Mouse (Mus musculus) frontal cortex, postnatal 14 days (tissue): ENCODE results near the gene Reln.

Experiments
- DNase-seq, 2 experiments: peaks; one replicate each; pipeline ENCODE4 v3.0.0; 2022; ENCODE audit warnings: low spot score in 2 of 2

The Reln gene

DNA sequence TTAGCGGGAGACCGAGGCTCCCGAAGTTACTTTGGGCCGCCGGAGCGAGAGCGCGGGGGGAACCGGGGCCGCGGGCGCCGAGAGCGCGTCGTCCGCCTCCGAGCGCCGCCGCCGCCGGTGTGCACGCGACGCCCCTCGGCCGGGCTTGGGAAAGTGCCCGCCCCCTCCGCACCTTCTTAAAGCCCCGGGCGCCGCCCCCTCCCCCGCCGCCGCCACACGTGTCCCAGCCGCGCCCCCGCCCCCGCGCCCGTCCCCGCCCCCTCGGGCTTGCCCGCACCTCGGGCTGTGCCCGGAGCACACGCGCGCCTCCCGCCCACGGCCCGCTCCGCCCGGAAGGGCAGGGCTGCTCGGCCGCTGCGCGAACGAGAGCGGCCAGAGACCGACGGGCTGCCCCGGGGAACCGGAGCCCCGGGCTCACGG lies at the start of gene Reln:
Gene Reln (minus strand): TSS at position 147 of the 420 bp plus-strand sequence.
- no peak for DNase-seq

DNA sequence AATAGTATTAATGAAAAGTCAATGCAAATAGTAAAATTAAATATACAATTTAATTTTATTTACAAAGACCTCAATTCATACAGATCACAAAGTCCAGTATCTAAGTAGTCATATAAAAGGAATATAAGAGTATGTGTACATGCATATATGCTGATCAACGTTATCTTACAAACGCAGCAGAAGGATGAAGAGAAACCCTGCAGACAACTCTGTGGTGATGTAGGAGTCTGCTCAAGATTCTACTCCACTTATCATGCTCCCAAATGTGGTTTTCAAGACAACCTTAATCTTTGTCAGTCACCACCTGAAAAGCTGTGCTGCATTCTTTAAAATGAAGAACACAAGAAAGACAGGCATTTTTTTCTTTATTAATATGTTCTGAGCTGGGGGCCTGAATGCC lies 44.0 kb upstream of the Reln start:
- DNase-seq = no peak

DNA sequence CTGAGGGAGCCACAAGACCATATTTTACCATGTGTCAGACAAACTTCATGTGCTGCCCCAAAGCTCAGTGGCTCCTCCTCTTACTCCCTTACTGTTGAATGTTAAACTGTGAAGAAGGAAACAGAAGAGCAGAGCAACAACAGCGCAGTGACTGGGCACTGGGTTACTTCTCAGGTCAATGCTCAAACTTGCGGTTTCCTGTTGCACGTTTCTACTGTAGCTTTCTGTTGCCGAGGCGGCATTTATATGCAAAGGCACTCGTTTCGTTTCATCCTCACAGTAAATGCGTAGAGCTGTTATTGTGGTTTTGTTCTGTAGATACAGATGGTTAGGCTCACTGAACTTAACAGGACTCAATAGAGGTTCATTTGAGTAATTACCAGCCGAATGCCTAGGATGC lies 16.0 kb upstream of the Reln start:
- no peak for DNase-seq

DNA sequence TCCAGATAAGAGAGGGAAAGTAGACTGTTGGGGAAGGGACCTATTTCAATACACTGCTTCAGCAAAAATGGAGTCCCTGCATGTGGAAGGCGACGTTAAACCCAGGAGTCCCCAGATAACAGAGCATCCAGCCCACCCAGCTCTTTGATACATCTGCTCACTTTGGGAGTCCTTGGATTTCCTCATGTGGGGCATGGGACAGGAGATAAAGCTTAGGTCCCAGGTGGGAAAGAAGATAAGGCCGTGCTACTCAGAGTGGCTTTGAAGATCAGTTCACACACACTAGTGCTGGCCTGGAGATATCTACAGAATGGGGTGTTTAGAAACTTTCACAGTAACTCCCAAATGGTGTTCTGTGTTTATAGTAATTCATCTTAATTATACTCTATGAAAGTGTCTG lies 3.9 kb upstream of the Reln start:
- DNase-seq = no peak

DNA sequence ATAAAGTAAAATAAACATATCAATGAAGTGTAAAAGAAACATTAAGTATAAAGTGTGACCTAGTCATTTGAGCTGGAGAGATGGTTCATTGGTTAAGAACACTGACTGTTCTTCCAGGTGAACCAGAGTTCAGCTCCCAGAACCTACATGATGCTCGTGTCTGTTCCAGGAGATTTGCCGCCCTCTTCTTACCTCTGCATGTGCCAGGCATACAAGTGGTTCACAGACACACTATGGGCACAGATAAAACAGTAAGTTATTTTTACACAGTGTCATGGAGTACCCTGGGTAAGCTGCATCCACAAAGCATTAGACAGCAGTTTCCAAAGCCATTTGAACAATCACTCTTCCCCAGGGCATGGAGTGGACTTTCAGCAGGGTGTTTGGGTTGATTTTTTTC lies 3.2 kb upstream of the Reln start:
- DNase-seq = no peak

DNA sequence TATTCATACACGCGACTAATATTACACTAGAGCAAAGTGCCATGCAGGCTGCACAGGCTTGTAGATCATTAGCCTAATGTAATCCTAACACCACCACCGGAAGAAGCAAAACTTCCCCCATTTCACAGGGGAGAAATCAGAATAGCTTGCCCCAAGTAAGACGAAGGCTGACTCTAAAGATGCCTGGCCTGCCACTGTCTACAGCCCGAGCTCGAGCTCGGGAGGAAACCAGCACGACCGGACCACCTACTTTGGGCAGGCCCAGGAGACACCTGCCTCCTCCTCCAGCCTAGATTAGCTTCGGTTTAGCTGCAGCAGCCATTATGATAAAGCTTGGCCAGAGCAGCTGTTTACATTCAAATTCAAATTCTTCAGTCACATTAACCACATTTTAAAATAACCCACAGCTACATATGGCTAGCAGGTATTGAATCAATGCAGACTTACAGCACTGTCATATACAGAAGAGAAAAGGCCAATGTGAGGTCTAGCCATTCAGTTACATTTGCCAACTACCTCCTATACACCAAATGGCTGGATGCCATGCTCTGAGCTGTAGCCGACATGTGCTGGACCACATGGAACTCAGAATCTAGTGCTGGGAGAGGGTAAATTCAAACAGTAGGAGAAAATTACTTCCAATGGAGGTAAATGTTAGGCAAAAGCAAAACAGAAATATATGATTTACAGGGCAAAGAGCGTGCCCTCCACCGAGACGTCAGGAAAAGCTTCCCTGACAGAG lies 1.6 kb upstream of the Reln start:
- no peak for DNase-seq

DNA sequence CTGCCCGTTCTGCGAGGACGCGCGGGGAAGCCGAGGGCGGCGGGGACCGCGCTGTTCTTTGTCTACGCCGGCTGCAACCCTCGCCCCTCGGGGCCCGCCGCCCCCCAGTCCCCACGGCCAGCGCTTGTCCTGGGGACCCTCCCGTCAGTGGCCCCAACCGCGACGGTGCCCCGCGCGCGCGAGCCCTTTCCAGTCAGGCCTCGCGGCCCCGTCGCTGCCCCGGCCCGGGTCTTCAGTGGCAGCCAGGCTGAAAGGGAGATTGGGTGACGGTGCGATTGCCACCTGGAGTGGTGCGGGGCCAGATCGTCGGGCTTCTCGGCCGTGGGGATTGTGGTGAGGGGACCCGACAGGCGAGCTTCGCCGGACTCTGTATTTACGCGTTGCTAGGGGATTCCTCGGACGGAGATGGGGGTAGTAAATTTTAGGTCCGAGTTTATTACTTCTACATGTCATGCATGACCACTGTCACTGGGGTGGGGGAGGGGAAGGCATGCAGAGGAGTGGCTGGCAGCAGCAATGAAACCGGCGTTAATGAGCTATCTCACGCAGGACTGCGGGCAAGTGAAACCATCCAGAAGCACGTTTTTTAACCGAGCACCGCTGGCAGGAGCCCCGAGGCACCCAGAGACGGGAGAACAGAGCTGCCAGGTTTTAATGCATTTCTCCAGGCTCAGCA lies 612 bp upstream of the Reln start:
- DNase-seq = no peak

DNA sequence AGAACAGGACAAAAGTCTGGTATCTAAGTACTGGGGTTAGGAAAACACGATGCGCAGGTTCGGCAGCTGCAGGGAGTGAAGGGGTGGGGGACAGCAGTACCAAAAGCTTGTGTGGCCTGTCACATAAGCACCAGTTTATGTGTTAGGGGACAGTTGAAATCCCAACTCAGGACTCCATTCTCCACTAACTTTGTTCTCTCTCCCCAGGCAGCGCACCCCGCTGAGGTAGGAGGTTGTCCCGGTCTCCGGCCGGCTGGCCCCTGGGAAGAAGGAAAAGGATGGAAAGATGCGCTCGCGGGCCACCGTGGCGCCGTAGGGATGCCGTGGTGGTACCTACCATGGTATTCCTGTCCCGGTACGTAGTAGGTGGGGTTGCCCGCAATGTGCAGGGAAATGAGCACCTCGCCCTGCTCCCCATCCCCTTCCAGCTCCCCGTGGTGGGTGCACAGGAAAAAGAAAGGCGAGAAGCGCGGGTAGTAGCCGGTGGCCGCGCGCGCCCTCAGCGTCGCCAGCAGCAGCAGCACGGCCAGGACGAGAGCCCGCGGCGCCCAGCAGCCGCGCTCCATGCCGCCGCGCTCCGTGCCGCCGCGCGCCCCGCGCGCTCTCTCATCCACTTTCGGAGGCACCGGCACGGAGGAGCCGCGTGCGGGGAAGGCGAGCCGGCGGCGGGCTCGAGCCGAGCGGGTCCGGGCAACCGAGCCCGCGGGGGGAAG lies 503 bp downstream of the Reln start:
- no peak for DNase-seq

DNA sequence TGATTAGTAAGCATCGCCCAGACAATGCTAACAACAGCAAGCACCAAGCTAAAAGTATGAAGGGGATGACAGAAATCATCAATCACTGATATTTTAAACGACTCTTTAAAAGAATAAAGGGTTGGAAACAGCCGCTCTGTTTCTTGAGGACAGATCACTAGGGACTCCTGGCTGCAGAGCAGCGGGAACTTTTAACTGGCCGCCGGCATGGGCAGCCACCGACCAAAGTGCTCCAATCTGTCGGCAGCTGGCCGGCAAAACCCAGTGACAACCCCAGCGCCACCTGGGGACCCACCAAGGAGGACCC lies 1.0 kb downstream of the Reln start:
- DNase-seq = no peak

DNA sequence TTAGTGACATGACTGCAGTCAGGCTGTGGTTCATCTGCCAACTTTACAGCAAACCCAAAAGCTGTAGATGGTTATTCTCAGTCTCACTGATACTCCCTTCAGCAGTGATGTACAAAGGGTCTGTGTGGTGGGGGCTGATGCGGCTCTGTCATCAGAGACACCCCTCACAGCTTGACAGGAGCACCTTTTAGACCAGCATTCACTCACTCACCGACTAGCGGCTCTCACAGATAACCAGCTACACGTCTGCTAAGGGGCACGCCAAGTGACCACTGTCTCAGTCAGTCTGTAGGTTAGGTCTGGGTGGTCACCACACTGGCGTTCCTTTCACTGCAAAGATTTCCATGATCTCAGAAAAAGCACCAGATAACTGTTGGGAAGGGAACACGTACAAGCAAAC lies 2.0 kb downstream of the Reln start:
- DNase-seq = no peak

DNA sequence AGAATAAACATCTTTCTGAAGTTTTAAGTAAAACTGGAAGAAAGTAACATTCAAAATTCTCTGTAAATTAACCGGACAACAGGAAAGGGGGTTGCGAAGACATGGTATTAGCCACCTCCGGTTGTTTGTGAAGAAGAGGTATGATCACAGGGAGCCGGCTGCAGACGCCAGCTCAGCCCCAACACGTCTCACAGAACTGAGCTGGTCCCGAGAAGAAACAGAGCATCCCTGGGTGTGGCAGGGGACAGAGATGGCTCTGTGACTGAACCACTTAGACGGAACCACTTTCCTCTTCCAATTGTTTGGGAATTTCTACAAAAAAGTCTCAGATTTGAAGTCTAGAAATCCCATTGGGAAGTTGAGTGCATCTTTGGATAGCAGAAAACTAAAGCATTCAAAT lies 3.5 kb downstream of the Reln start:
- DNase-seq = no peak

DNA sequence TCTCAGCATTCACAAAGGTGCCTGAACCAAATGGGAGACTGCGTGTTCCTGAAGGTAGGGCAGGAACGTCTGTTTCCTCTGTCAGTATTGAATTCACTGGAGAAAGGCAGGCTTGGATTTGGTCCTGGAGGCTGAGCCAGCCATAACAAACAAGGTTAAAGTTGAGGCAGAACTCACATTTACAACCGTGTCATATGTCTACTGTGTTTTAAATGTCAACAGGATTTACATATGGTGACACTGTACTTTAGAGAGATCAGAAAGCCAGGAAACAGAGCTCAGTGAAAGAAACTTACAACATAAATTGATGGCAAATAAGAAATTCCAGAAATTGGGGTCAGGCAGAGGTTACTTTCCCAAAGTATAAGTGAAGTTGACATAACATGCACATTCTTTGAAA lies 9.1 kb downstream of the Reln start:
- no peak for DNase-seq

DNA sequence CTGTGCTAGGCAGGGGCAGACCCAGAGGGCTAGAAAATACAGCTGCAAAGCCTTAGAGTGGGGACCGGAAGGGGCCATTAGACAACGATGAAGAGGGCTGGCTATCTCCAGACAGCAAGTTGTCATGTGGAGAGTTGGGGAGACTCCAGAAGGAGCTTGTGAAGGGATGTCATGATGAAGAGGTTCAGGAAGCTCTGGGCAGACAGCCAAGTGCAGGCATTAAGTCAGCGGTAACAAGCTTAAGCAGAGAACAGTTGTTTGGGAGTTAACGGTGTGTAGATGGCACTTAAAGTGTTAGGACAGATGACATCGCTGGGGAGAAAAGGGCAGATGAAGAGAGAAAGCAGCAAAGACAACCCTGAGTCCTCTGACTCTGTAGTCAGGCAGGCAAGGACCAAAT lies 13.7 kb downstream of the Reln start:
- no peak for DNase-seq

DNA sequence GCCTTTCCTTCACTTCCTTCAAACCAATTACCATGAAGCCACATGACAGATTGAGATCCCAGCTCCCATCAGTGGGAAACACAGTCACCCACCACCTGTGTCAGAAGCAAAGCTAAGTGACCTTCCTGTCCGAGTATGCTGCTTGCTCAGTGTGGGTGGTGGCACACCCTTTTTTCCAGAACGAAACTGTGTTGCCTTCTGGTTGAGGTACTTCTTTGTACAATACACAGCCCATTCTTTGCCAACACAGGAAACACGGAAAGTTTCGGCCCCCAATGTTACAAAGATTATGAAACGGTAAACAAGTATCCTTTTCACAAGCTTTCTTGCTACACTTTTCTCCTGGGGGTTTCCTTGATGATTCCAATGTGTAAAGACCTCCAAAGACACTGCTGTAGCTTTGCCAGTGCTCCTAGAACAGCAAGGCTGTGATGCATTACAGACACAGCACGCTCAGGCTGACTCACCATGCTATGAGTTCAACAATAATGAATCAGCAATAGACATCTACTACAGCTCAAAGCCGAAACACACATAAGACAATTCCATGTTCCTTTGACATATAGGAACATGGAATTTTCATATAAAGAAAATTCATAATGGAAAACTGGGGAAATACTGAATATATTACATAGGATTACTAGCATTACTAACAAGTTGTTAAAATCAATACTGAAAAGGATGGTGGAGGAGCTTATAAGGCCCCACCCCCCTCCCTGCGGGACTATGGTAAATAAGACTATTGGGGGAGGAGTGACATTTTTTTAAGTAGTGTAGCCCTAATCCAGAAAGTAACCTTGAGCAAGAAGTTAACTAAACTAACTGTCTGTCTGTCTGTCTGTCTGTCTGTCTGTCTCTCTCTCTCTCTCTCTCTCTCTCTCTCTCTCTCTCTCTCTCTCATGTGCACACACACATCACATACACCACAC lies 15.8 kb downstream of the Reln start:
- DNase-seq = no peak

DNA sequence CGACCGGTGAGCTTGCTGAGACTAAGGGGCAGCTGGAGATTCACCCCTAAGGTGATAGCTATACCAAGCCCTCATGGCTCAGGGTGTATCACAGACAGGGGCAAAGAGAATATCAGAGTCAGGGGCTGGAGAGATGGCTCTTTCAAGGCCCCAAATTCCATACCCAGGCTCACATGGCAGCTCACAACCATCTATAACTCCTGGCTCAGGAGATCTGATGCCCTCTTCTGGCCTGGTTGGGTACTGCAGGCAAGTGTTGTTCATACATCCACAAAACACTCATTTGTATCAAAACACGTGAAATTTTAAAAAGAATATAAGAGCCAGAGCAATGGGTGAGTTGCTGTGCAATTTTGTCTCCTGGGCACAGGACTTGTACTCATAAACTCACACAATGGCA lies 17.3 kb downstream of the Reln start:
- DNase-seq = no peak

DNA sequence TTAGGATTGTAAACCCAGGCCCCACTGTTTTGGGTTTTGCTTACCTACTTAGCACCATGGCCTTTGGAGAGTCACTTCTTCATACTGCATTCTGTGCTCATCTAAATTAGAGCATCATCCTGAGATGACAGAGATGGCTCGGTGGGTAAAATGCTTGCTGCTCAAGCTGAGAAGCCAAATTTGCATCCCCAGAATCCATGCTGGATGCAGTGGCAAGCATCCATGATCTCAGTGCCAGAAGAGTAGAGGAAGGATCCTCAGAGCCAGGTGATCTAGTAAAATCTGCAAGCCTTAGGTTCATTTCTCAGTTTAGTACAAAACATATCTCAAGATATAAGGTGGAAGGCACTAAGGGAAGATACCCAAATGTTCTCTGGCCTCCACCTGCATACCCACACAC lies 20.7 kb downstream of the Reln start:
- no peak for DNase-seq

DNA sequence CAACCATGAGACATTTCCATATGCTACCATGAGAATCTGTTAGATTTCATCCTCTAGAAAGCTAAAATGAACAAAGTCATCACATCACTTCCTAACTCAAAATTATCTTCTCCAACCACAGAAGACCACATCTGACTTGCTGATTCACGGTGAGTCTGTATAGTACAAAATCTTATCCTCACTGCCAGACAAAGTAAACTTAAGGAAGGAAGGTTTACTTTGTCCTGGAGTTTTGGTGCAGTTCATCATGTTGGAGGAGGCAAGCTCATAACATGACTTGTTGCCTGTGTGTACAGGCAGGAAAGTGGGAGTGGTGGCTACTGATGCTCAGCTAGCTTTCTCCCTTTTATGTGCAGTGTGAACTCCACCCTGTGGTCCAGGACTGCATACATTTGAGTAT lies 26.7 kb downstream of the Reln start:
- DNase-seq = no peak

DNA sequence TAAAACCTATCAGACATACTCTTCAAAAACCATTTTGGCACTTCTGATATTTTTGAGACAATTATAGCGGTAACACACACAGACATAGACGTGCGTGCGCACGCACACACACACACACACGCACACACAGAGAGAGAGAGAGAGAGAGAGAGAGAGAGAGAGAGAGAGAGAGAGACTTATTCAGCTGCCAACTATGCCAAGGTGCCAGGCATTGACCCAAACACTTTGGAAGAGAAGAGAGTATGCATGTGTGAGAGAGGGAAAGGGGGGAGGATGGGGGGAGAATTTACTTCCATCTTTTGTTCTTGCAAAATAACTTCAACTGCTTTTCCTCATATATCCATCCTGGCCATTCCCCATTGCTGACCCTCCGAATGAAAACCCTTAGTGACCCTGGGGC lies 28.0 kb downstream of the Reln start:
- no peak for DNase-seq

DNA sequence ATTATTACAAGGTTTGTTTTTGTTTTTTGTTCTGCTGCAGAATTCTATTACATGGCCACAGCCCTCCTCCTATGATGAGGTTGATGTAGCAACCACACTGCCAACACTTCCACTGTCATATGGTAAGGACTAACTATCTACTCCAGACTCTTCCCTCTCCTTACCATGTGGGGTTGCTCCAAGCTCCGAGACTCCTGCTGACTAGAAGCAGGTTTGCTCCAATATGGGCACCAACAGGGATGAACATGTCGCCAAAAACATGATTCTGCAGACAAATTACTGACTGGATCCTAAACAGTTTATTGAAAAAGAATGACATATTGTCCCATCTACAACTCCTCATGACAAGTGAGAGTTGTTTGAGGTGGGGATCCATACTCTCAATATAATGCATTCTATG lies 28.5 kb downstream of the Reln start:
- no peak for DNase-seq

DNA sequence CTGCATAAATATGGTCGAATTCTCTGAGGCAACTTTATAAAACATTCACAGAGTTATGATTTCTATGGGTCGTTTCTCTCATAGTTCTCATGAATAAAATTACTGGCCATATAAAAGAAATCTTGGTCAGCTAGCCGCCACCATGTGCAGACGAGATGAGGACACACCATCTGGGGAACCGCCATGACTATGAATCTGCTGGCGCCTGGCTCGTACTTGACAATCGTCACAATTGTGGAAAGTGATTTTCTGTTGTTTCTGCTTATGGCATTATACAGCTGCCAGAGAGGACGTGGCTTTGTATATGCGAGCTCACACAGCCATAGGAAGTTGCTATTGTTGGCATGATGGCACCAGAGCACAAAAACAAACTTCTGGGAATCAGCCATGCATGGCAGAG lies 31.5 kb downstream of the Reln start:
- DNase-seq = no peak

DNA sequence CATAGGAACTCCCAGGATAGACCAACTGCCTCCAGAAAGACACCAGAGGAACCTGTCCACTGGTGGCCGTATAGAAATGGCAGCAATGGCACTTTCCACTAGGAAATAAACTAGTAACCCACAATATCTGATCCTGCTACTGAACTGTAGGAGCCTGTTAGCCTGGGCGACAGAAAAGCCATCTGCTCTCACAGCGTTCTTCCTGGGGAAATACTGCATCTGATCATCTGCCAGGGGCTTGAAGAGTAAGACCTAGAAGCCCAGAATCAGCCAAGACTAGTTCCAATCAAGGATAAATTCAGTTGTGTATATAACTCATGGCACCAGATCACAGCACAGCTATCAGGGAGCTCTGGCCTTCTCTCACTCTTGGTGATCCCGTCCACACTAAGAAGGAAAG lies 33.5 kb downstream of the Reln start:
- DNase-seq = no peak

DNA sequence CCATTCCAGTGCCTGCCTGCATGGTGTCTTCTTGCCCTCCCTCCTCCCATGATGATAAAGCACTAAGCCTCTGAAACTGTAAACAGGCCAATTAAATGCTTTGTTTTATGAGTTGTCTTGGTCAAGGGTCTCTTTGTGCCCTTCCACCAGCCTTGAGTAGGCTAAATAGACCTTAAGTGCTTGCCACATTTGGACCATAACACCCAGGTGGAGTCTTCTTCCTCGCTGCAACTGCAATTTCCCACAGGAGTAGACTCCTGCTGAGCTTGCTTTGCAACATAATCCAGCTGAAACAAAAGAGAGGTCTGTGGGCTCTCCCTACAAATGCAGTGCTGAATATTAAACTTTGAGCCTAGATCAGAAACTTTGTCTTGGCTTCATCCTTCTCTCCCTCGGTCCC lies 35.5 kb downstream of the Reln start:
- DNase-seq = no peak
